12 mouse cellular contexts compared by ENCODE assay signal in the genomic region with DNA sequence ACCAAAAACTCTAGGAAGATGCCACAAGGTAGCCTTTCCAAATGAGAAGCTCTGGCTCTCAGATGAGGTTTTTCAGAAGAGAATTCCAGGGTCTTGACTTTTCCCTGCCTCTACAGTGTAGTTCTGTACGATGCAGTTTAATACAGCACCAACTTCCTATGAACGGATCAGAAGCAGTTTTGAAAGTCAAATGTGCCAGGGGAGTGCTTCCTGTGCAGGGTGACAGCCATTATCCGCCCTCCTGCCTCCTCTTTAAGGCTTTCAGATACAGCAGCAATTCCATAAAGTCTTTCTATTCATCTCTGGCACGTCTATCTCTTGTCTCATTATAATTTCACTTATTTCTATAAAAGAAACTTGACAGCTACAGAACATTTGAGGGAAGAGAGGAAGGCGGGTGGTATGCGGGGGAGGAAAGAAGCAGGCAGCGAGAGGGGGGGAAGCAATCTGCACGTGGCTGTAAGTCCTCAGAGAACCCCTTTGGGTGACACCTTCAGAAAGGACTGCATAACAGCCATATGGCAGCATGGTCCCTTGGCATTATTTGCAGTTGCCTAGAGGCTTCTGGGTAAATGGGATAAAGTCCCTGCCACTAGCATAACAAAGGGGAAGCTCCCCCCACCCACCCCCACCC.
DNase-seq lines count a peak whose midpoint lies in the region; ATAC-seq lines count a peak whose summit lies in the region.
"Had no signal": no experiment of that assay in that cellular context is flagged by ENCODE, and none has a peak within 500 bp of the region (broad histone marks: within the 10 kb centered on the region; RNA-seq: fewer than 3 reads in every experiment).

No protein-coding gene starts in this region.

- peak; percentile 81 for ATAC-seq in forebrain, embryonic 13.5 days
- peak; percentile 85 for ATAC-seq in frontal cortex, adult (ENCODE audit: low TSS enrichment)

- no peaks in the 10 kb centered on the region for H3K27me3 ChIP-seq in forebrain, embryonic 13.5 days
- no peaks in the 10 kb centered on the region for H3K27me3 ChIP-seq in forebrain, embryonic 10.5 days (ENCODE audit: poor library complexity, severe bottlenecking)

- H3K4me1 ChIP-seq in forebrain, embryonic 13.5 days: peaks cover 8% of the 10 kb centered on the region; the same call in 1 of the 2 replicates
- H3K4me1 ChIP-seq in forebrain, embryonic 10.5 days: no peaks in the 10 kb centered on the region
- H3K4me1 ChIP-seq: embryonic facial prominence, embryonic 10.5 days had no signal

- no peak overlapping the region for H3K9ac ChIP-seq in forebrain, embryonic 13.5 days
- H3K9ac ChIP-seq: hindbrain, embryonic 14.5 days had no signal

- no peaks in the 10 kb centered on the region for H3K36me3 ChIP-seq in forebrain, embryonic 13.5 days (ENCODE audit: poor library complexity, severe bottlenecking)
- H3K36me3 ChIP-seq in forebrain, embryonic 10.5 days (replicated peaks): no peaks in the 10 kb centered on the region
- H3K36me3 ChIP-seq: embryonic facial prominence, embryonic 10.5 days had no signal

- peak overlapping the region; percentile 14; the same call in 1 of the 2 replicates for H3K27ac ChIP-seq in forebrain, embryonic 13.5 days
- no peak overlapping the region; the same call in 1 of the 2 replicates for H3K27ac ChIP-seq in forebrain, embryonic 10.5 days
- H3K27ac ChIP-seq: embryonic facial prominence, embryonic 10.5 days; hindbrain, embryonic 14.5 days had no signal

- no peak overlapping the region for H3K4me2 ChIP-seq in forebrain, embryonic 13.5 days
- H3K4me2 ChIP-seq: hindbrain, embryonic 14.5 days had no signal

- WGBS in forebrain, embryonic 13.5 days: 45% methylated on average over 8 of the region's 8 CpGs
- WGBS in forebrain, embryonic 10.5 days: 72% methylated on average over 8 of the region's 8 CpGs

- DNase-seq in forebrain, embryonic 10.5 days (ENCODE audit: extremely low spot score, low spot score): no peak
- peak; percentile 18 to 55 for DNase-seq in layer of hippocampus, postnatal 14 days (ENCODE audit: low spot score in 2 of 2)
- DNase-seq in right cerebral cortex, adult 18-20 months: peak; percentile 89
- no peak for DNase-seq in cerebellum, postnatal 36 days
- no peak for DNase-seq in neural tube, embryonic 10.5 days (ENCODE audit: extremely low spot score, low spot score)
- DNase-seq in thymus, adult 18-20 months: no peak
- DNase-seq: kidney, postnatal 10 days; retina, postnatal 1 day had no signal

- H3K4me3 ChIP-seq in forebrain, embryonic 13.5 days: no peak overlapping the region
- H3K4me3 ChIP-seq in forebrain, embryonic 10.5 days: no peak overlapping the region
- H3K4me3 ChIP-seq: embryonic facial prominence, embryonic 10.5 days had no signal

- no peaks in the 10 kb centered on the region for H3K9me3 ChIP-seq in forebrain, embryonic 13.5 days (replicated peaks)
- H3K9me3 ChIP-seq in forebrain, embryonic 10.5 days: no peaks in the 10 kb centered on the region
- H3K9me3 ChIP-seq: embryonic facial prominence, embryonic 10.5 days had no signal

Comparison
In these comparisons a context has a peak if more than half of its experiments do, and no peak if none do; other contexts are left out.
1. DNase-seq: peak in layer of hippocampus, postnatal 14 days (2 of 2) and right cerebral cortex, adult 18-20 months (single experiment); none in forebrain, embryonic 10.5 days (single experiment), cerebellum, postnatal 36 days (0 of 2), neural tube, embryonic 10.5 days (single experiment) and thymus, adult 18-20 months (0 of 2).